Comparison of ENCODE assay signal across 9 mouse cellular contexts in the genomic region with DNA sequence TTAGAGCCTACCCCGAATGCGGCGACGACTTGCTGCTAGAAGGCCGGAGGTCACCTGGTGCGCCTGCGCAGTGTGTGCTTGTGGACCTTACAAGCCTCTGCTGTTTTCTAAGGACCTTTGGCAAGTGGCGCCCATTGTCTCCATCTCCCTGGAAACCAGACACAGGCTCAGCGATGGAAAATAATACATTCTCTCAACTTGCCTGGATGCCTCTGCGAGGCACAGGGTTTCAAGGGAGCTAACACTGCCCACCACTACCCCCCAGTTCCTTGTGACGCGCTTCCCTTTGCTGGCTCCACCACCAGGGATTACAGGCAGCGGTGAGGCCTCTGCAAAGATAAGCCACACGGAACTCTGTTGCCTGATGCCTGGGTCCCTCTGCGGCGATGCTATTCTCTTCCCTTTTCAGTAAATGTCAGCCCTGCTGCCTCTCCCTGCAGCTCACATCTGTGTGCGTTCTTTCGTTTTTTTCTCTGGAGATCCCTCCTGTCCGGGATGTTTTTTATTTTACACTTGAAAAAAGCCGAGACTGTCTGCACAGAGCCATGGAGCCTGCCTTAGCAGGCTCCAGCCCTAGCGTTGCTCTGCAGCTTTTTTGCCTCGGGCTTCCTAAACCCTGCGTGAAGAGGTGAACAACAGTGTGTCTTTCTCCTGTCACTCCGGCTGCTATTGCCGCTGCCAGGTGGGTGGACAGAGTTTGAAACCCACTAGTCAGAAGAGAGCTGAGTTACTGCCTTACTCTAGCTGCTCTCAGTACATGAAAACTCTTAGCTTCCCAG.
DNase-seq lines count a peak whose midpoint lies in the region; ATAC-seq and TF ChIP-seq lines count a peak whose summit lies in the region.
"Had no signal": no experiment of that assay in that cellular context is flagged by ENCODE, and none has a peak within 500 bp of the region (broad histone marks: within the 10 kb centered on the region; RNA-seq: fewer than 3 reads in every experiment).

No protein-coding gene starts in this region.

- H3K4me1 ChIP-seq in embryonic facial prominence, embryonic 11.5 days (ENCODE audit: control insufficient read depth, insufficient read depth, low read length), result no peaks in the 10 kb centered on the region; the same call in 1 of the 2 replicates
- peaks cover 14% of the 10 kb centered on the region for H3K4me1 ChIP-seq in hindbrain, embryonic 16.5 days (ENCODE audit: control insufficient read depth, insufficient read depth, low read depth, low read length)
- H3K4me1 ChIP-seq in midbrain, embryonic 13.5 days (replicated peaks), result peaks cover 24% of the 10 kb centered on the region
- H3K4me1 ChIP-seq in kidney, adult 2 months (ENCODE audit: control insufficient read depth, insufficient read depth, low read length), result no peaks in the 10 kb centered on the region

- H3K9me3 ChIP-seq in embryonic facial prominence, embryonic 11.5 days (replicated peaks; ENCODE audit: control insufficient read depth, low read length), result no peaks in the 10 kb centered on the region
- no peaks in the 10 kb centered on the region for H3K9me3 ChIP-seq in hindbrain, embryonic 16.5 days (ENCODE audit: control insufficient read depth, low read length)
- H3K9me3 ChIP-seq in midbrain, embryonic 13.5 days, result no peaks in the 10 kb centered on the region
- H3K9me3 ChIP-seq: liver, embryonic 13.5 days had no signal

- peak overlapping the region; percentile 17; the same call in 1 of the 2 replicates for H3K4me2 ChIP-seq in embryonic facial prominence, embryonic 11.5 days (ENCODE audit: low read depth, low read length)
- peak overlapping the region; percentile 43 for H3K4me2 ChIP-seq in hindbrain, embryonic 16.5 days (ENCODE audit: low read length)
- peak overlapping the region; percentile 45 for H3K4me2 ChIP-seq in midbrain, embryonic 13.5 days (replicated peaks)
- H3K4me2 ChIP-seq: liver, embryonic 13.5 days had no signal

- 37% methylated on average over 25 of the region's 25 CpGs for WGBS in embryonic facial prominence, embryonic 11.5 days
- 11% methylated on average over 25 of the region's 25 CpGs for WGBS in hindbrain, embryonic 16.5 days
- WGBS in midbrain, embryonic 13.5 days, result 5% methylated on average over 25 of the region's 25 CpGs
- WGBS in kidney, adult 2 months, result 74% methylated on average over 25 of the region's 25 CpGs

- no peak for TF ChIP-seq POLR2A in kidney, adult 2 months (IDR thresholded peaks at IDR 0.05; ENCODE audit: low read depth, low read length)

- H3K4me3 ChIP-seq in embryonic facial prominence, embryonic 11.5 days (ENCODE audit: low read depth, low read length), result no peak overlapping the region
- peak overlapping the region; percentile 3; the same call in 1 of the 2 replicates for H3K4me3 ChIP-seq in hindbrain, embryonic 16.5 days (ENCODE audit: low read length)
- peak overlapping the region; percentile 0; the same call in 1 of the 2 replicates for H3K4me3 ChIP-seq in midbrain, embryonic 13.5 days (replicated peaks)
- H3K4me3 ChIP-seq in kidney, adult 2 months (ENCODE audit: insufficient read depth, low read depth, low read length), result no peak overlapping the region
- H3K4me3 ChIP-seq: liver, embryonic 13.5 days had no signal

- H3K27ac ChIP-seq in embryonic facial prominence, embryonic 11.5 days (replicated peaks; ENCODE audit: low read depth, low read length), result no peak overlapping the region
- peak overlapping the region; percentile 41 for H3K27ac ChIP-seq in hindbrain, embryonic 16.5 days (ENCODE audit: low read depth, low read length)
- H3K27ac ChIP-seq in midbrain, embryonic 13.5 days, result peak overlapping the region; percentile 82
- no peak overlapping the region for H3K27ac ChIP-seq in kidney, adult 2 months (ENCODE audit: insufficient read depth, low read depth, low read length)
- H3K27ac ChIP-seq: liver, embryonic 13.5 days had no signal

- peak overlapping the region; percentile 33 for H3K9ac ChIP-seq in embryonic facial prominence, embryonic 11.5 days (replicated peaks; ENCODE audit: low read length)
- peak overlapping the region; percentile 10 for H3K9ac ChIP-seq in hindbrain, embryonic 16.5 days (ENCODE audit: low read depth, low read length)
- peak overlapping the region; percentile 26 for H3K9ac ChIP-seq in midbrain, embryonic 13.5 days (replicated peaks)
- H3K9ac ChIP-seq: liver, embryonic 13.5 days had no signal

- no peaks in the 10 kb centered on the region for H3K27me3 ChIP-seq in embryonic facial prominence, embryonic 11.5 days (ENCODE audit: control insufficient read depth, insufficient read depth, low read length)
- no peaks in the 10 kb centered on the region for H3K27me3 ChIP-seq in hindbrain, embryonic 16.5 days (replicated peaks; ENCODE audit: control insufficient read depth, insufficient read depth, low read length)
- H3K27me3 ChIP-seq in midbrain, embryonic 13.5 days, result peaks cover 14% of the 10 kb centered on the region; the same call in 1 of the 2 replicates
- H3K27me3 ChIP-seq in kidney, adult 2 months (replicated peaks; ENCODE audit: control insufficient read depth, insufficient read depth, low read length), result no peaks in the 10 kb centered on the region
- H3K27me3 ChIP-seq: liver, embryonic 13.5 days had no signal

- peak; percentile 54 for DNase-seq in embryonic facial prominence, embryonic 11.5 days (ENCODE audit: low spot score)
- DNase-seq in urinary bladder, adult 18-20 months (ENCODE audit: low spot score in 2 of 2), result no peak
- DNase-seq in kidney, adult 11 months, result no peak
- no peak for DNase-seq in spleen, adult 12 weeks (ENCODE audit: low spot score)
- no peak for DNase-seq in kidney, adult 2 months
- DNase-seq: liver, embryonic 13.5 days had no signal

- peak; percentile 93 for ATAC-seq in common myeloid progenitor, adult 5-6 weeks (replicated peaks; ENCODE audit: low read depth, poor library complexity, severe bottlenecking)
- no peak; the same call in 1 of the 2 replicates for ATAC-seq in embryonic facial prominence, embryonic 11.5 days (replicated peaks; ENCODE audit: insufficient number of reproducible peaks, low FRiP score, low TSS enrichment, low read depth)
- peak; percentile 75 for ATAC-seq in hindbrain, embryonic 16.5 days
- ATAC-seq in midbrain, embryonic 13.5 days, result peak; percentile 90

- TF ChIP-seq CTCF in kidney, adult 2 months (conservative IDR thresholded peaks at IDR 0.05; ENCODE audit: insufficient read depth, insufficient read length, low read depth, low read length), result no peak

- no peaks in the 10 kb centered on the region for H3K36me3 ChIP-seq in embryonic facial prominence, embryonic 11.5 days (replicated peaks; ENCODE audit: control insufficient read depth, insufficient read depth, low read depth, low read length)
- H3K36me3 ChIP-seq in hindbrain, embryonic 16.5 days (ENCODE audit: control insufficient read depth, insufficient read depth, low read length), result no peaks in the 10 kb centered on the region
- no peaks in the 10 kb centered on the region for H3K36me3 ChIP-seq in midbrain, embryonic 13.5 days
- H3K36me3 ChIP-seq in kidney, adult 2 months (ENCODE audit: control insufficient read depth, insufficient read depth, low read length), result no peaks in the 10 kb centered on the region
- H3K36me3 ChIP-seq: liver, embryonic 13.5 days had no signal

Comparison
In these comparisons a context has a peak if more than half of its experiments do, and no peak if none do; other contexts are left out.
1. H3K27ac ChIP-seq: peak in hindbrain, embryonic 16.5 days (single experiment) and midbrain, embryonic 13.5 days (single experiment); none in embryonic facial prominence, embryonic 11.5 days (single experiment) and kidney, adult 2 months (single experiment).
2. H3K4me3 ChIP-seq: peak in hindbrain, embryonic 16.5 days (single experiment) and midbrain, embryonic 13.5 days (single experiment); none in embryonic facial prominence, embryonic 11.5 days (single experiment) and kidney, adult 2 months (single experiment).
3. Peak in every context shown above with its lines, with median percentiles within 50 percentile points of each other: H3K4me2 ChIP-seq and H3K9ac ChIP-seq.